Mouse (Mus musculus): Measurements from ENCODE around the gene Acoxl. TPM values are rescaled to one million over a fixed set of nuclear protein-coding genes. Genes with fewer than 3 reads are reported as not detected.

Gene Acoxl
- total RNA-seq, 2 experiments from 2014 or later, result 0.27 TPM; not detected in 1

DNA sequence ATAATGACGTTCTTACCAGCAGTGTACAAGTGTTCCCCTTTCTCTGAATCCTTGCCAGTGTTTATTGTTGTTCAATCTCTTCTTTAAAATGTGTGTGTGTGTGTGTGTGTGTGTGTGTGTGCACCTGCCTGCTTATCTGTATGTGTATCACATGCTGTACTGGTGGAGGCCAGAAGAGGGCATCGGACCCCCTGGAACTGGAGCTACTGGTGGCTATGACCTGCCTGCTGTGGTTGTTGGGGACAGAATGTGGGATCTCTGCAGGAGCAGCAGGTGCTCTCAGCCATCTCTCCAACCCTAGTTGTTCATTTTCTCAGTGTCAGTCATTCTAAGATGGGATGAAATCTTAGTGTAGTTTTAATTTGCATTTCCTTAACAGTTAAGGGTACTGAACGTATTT is 98.4 kb downstream of the Acoxl start:
- DNase-seq, result no peak

DNA sequence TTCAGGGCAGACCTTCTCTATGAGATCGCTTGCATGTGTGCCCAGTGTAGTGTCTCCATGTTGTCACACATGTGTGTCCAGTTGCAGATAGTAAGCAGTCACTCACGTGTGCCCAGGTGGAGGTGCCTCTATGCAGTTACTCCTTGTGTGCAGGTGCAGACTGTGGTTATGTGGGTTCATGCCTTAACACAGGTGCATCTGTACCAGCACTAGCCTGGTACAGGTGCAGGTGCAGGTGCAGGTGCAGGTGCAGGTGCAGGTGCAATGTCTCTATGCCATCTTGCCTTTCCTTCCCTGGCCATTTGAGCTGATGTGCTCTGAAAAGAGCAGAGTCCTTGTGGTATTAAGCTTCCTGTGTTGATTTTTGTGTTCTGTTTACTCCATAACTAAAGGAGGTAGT is 100.5 kb downstream of the Acoxl start:
- DNase-seq, result no peak

DNA sequence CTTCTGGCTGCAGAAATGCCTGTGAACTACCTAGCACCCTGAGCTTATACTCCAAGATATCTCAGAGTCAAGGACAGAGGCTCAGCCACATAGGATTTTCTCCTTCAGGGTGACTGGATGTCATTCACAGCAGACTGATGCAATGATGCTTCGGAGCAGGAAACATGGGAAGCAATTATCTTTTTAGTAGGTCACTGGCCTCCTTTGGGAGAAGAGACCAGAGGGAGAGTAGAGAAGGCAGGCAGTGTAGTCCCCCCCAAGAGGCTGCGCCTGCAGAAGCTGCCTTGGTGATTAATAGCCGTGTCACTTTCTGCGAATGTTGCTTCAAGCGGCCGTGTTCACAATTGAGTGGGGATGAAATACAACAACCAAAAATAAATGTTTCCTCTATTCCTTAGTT is 121.9 kb downstream of the Acoxl start:
- no peak for DNase-seq

DNA sequence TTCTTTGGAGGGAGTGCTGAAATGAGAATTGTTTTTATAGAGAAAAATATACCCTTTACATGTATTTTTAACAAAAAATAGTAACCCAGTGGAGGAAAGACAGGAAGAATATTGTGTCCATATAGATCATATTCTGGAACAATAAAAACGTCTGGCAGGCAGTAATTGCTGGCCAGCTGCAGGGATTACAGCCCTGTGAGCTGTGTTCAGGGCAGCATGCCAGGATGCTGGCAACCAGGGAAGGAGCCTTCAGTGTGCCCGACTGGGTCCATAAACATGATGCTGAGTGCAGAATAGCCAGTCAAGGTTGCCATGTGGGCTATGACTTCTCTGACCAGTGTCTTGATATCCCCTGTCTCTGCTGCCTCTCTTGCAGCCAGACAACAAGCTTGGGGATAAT is 122.5 kb downstream of the Acoxl start:
- peak; percentile 25 for DNase-seq

DNA sequence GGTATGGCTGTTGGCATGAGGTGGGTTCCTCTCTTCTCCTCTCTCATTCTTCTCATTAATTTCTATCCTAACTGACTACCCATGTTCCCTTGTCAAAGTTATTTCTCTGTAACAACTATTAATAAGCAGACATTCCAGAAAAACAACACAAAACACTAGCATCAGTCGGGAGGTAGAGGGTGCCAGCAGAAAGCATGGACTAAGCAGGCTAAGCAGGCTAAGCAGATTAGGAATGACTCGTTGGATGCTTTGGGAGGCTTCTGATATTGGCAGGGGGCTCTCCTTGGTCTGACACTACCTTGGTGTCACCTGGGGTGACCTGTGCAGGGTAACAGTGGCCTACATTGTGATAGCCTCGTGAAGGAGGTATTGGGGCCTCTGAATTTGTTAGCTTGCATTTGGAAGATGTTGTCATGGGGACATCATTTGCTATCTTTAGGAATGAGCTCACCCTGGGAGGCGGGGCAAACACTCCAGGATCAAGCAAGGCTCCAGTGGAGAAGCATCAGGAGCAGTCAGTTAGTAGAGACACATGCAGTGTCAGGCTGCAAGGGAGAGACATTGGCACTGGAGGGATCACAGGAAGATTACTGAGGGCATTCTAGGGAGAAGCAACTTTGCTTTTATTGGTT is 123.2 kb downstream of the Acoxl start:
- DNase-seq, result peak; percentile 24

DNA sequence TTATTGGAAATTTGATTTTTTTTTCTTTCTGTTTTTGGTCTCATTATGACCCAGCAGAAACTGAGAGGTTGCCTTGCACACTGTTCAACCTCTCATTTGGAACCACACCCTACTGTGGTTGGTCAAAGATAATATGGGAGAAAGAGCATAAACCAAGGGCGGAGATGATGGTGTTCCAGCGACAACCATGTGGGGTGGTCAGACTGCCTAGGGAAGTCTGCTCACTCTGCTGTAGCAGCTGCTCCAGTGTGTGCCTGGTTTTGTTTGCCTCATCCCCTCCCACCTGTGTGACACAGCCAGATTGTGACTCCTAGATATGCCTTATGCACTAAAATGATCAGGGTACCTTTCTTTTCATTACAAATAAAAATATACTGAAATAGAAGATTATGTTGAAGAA is 130.3 kb downstream of the Acoxl start:
- no peak for DNase-seq

DNA sequence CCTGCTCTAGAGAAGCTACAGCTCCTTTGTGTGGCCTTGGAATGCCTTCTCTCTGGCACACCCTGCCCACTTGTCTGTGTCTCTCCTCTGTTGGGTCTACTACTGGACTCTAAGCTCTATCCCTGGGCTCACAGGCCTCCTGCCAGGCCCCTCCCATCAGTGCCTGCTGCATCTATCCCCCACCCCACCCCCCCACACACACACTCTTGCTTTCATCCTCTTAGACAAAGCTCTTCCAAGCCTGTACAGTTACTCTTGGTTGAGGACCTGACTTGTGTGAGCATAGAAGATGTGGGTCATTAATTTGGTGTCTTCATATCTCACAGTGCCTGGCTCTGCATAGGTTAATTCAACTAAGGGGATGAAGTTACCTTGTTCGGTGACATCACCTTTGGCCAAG is 137.6 kb downstream of the Acoxl start:
- DNase-seq, result no peak

DNA sequence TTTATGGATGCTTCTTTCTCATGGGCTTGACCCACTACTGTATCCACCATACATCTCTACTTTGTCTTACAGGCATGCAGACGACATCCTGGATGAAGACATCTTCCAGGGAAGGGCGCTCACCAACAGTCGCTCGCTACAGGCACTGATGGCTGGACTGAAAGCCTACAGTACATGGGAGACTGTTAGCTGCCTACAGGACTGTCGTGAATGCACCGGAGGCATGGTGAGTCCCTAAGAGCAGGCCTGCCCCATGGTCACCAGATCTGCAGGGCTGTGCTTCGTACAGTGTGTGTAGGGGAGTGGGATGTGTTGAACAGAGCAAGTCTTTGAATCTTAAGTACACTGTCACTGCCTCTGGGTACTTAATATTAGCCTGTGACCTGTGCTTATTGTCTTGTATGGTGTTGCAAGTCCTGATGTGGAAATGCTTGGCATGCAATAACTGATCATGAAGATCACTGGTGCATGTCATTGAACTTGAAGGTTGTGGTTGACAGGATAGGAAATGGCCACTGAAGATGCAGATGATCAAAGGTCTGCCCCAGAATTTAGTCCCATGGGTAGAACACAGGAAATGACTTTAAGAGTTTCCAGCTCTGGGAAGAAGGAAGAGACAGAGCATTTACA is 140.0 kb downstream of the Acoxl start:
- DNase-seq, result no peak

DNA sequence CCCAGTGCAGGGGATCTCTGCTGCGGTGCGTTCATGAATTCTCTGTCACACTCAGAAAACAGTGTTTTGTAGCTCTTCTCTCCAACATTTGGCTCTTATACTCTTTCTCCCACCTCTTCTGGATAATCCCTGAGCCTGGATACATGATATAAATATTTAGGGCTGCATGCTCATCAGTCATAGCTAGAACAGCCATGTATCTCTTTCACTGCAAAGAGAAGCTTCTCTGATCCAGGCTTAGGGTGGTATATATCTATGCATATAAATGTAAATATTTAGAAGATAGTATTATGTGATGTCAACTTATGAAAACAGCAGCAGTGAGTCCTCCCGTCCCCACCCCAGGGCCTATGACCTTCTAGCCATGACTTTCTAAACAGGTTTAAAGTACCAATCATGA is 143.9 kb downstream of the Acoxl start:
- DNase-seq, result no peak

DNA sequence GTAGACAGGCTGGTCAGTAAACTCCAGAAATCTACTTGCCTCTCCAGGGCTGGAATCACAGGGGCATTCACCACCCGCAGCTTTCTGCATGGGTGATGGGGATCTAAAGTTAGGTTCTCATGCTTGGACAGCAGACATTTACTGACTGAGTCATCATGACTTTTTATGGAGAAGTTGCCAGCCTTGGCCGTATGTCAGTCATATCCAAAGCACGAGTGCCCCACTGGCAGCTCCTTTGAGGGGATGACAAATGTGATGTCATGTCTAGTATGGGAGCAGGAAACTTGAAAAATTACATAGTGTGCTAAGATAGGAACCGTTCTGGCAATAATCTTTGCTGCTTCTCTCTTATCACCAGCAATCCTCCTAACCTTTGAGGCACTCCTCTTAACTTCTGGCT is 144.6 kb downstream of the Acoxl start:
- no peak for DNase-seq

DNA sequence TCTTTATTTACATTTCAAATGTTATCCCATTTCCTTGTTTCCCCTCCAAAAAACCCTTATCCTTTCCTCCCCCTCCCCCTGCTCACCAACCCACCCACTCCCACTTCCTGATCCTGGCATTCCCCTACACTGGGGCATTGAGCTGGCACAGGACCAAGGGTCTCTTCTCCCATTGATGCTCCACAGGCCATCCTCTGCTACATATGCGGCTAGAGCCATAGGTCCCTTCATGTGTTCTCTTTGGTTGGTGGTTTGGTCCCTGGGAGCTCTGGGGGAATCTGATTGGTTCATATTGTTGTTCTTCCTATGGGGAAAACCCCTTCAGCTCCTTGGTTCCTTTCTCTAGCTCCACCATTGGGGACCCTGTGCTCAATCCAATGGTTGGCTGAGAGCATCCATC is 145.3 kb downstream of the Acoxl start:
- DNase-seq, result no peak

DNA sequence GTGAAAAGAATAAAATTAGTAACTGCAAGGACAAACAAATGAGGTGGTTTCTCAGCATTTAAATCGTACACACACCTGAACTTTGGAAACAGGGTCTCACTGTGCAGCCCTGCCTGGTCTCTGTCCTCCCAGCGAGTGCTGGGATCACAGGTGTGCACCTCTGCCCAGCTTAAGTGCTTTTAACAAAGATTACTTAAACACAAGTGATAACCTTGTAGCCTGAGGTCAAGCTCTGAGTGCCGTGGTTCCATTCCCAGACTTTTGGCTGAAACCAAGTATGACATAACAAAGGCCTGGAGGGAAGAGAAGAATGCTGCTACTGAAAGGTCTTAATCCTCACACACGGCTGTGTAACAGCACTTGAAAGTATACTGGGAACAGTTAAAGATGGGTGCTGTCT is 149.0 kb downstream of the Acoxl start:
- no peak for DNase-seq

DNA sequence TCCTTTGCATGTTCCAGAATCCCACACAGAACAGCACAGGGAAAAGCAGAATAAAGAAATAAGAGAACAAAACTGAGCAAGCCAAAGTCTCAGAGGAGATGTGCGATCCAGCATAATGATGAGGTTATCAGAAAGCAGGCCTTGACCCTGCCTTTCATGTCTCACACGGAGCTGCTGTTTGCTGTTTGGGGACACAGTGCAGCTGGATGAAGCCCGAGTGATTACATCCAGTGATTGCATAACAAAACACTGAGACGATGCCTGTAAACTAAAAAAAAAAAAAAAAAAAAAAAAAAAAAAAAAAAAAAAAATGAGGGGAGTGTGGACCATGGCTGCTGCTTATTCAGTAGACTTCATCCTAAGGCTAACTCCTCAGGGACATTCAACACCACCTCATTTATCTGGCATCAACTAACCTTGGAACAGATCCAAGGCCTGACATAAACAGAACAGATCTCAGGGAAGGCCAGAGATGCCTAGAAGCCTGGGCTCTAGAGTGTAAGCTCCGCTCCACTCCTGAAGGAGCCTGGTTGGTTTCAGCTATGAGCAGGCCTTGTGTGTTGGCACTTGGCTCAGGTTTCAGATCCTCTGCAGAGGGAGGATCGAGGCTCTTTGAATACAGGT is 152.3 kb downstream of the Acoxl start:
- DNase-seq, result peak; percentile 29

DNA sequence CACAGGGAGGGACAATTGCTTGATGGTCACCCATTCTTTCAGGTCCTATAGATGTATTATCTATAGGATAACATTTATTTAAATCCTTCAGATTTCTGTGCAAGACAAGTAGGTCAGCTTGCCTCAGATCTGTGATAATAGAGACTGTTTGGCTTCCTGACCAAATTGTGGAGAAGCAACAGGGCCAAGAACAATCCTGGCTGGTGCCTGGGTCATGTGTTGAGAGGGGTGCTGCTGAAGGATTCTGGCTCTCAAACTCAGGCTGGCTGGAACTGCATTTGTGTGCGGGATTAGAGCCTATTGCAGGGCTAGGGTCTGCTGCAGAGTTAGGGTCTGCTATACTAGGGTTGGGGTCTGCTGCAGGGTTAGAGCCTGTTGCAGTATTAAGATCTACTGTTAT is 153.0 kb downstream of the Acoxl start:
- DNase-seq, result peak; percentile 38

DNA sequence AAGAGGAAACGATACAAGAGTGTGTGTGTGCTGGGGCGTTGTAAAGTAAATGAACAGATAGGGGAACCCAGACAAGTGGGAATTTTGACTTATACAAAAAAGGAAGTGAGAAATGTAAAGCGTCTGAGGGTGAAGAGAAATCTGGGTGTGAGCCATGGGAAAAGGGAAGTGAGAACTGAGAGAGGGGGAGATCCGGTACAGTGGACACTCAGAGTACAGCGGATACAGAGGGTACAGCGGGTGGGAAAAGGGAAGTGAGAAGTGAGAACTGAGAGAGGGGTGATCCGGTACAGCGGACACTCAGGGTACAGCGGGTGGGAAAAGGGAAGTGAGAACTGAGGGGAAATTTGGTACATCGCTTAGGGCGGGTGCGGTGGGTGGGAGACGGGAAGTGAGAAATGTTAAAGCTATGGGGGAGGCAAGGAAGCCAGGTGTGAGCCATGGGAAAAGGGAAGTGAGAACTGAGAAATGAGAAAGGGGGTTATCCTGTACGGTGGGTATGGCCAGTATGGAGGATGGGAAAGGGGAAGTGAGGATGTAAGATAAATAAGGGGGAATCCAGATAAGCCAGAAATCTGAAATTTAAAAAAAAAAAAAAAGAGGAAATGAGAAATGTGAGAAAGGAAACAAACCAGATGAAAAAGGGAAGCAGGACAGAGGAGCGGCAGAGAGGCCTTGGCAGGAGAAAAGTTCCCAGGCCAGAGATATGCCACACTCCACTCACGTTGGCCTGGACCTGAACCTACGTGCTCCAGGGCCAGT is 170.2 kb downstream of the Acoxl start:
- DNase-seq, result no peak

DNA sequence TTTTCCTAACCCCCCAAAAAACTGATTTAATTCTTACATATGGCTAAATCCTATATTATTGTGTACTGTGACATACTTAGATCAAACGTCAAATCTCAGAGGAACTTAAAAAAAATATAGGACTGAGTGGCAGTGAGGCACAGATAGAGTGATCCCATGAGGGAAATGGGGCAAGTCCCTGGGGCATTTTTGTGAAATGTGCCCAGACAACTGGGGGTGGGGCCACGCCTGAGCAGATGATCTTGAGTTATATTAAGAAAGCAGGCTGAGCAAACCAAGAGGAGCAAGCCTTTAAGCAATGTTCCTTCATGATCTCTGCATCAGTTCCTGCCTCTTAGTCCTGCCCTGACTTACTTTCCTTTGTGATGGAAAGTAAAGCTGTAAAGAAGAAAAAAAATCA is 175.9 kb downstream of the Acoxl start:
- DNase-seq, result no peak

DNA sequence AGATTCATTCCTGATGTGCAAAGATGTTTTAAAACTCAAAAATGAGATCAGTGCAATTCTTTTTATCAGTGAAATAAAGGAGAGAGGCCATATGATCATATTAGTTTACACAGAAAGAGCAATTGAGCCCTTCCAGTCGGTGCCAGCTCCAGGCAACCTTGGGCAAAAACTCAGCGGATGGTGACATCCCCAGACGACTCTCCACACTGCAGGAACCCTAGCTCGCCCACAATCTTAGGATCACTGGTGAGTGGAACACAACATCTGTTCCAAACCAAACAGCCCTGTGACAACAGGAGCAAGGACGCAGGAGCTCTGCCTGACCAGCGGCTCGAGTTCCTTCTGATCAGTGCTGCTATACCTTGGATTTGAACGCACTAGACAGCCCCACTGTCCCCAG is 176.9 kb downstream of the Acoxl start:
- no peak for DNase-seq

DNA sequence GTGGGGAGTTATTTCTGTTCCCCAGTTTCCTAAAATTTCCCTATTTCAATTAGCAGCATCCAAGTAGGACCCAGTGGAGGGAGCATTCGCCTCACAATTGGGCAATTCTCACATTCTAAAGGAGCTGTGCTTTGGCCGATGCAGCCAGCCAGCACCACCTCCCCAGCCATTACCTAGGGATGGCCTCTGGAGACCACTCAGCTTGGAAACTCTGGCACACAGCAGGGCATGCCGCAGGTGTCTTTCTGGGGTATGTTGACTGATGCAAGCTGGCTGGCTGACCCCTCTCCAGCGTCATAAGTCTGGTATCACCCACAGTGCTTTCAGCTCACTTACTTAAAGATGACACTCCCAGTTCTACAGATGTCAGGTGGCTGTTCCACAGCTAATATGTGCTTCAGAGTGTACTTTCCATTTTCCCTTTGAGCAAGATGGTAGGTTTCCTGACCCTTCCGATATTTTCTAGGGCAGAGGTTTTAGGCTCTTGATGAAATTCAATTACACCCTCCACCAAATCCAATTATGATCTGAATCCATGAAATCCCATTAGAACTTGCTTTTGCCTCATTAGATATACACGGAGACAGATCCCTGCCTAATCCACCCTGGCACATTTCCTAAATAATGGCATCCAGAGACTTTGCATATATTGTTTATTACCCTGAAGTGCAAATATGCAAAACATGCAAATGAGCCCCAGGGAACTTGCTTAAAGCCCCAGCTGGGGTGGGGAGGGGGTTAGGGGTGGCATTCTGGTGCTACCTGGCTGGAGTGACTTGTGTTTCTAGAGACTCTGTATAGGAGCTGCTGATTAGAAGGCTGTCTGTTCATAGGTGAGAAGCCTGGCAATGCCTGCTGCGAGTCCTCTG is 181.6 kb downstream of the Acoxl start:
- no peak for DNase-seq

DNA sequence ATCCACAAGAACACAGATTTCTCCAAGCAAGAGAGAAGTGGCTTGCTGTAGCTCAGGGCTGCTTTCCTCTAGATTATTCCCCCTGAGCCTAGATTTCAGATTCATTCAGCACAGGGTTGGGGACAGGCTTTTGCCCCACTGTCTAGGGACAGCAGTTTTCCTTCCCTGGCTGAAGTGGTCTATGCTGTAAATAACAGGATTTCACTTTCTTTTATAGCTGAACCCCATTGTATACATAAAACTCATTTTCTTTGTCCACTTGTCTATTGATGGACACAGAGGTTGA is 182.2 kb downstream of the Acoxl start:
- DNase-seq, result no peak

DNA sequence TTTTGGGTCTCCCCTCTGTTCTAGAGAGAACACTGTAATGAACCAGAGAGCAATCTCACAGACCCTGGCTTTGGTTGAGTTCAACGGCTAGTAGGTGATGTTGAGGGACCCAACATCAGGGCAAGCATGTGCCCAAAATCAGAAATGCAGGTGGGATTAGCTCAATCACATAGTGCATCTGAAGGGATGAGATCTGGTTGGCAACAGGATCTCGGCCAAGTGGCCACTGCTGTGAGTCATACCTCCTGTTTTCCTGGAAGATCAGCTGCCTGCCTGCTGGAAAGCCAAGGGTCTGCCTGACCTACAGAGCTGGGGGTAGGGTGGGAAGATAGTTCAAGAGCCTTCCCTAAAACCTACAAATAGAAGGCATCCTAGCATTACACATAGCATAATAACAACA is 185.2 kb downstream of the Acoxl start:
- no peak for DNase-seq

DNA sequence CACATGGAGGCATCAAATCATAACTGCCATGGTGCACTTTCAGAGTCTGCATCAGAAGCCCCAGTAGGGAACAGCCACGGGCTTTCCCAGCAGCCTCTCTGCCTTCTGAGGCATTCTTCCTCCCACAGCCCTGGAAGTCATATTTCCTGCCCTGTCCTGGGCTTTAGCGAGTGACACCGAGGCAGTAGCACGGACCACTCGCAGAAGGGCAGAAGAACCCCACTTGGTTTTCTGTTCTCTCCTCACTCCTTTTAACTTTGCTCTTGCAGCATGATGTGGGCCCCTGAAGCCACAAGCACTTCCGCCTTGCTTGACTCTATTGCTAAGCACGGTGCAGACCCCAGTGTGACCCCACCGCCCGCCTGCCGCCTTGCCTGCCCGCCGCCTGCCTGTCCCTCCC is 189.0 kb downstream of the Acoxl start:
- DNase-seq, result no peak

DNA sequence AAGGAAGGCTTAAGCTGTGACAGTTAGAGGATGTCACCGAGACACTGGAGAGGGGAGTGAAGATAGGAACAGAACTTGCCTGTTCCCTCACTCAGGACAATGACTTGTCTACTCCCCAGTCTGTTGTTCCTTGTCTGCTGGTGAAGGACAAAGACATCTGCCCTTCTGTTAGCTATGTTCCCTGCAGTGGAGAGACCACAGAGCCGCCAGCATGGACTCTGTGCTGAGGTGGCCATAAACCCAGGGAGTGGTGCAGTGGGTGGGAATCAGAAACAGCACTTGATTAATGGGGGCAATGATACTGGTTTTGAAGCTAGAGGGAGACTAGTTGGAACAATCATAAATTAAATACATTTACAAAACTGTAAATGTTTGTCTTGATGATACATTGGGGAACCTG is 191.3 kb downstream of the Acoxl start:
- DNase-seq, result no peak

DNA sequence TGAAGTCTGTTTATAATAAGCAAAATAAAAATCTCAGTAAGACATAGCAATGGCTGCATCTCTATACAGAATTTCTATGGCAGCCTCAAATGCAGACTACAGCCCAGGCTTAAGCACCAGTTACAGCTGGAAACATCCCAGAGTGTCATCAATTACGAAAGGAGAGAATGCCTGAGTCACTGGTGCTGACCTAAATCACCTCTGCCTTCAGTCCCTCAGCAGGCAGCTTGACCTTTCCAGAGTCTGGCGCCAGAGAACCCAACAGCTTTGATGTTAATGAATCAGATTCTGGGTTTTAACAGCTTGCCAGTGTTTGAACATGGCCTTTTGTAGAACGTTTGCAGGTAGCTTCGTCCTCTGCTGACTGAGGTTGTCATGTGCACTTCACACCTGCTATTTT is 193.4 kb downstream of the Acoxl start:
- DNase-seq, result no peak
